Mouse (Mus musculus) liver, adult (tissue): ENCODE data around the gene Gm1993.
"Not testable (repeated sequence)": the region's sequence is repeated elsewhere in the genome, so short reads cannot be mapped to it uniquely, and the experiment has no call there.

Experiments used
- GATA4 ChIP-seq: IDR thresholded peaks from 2 replicates; pipeline ENCODE4 v1.6.1; 2014; ENCODE audit warnings: mild to moderate bottlenecking, low read length; ENCODE audit not compliant: insufficient replicate concordance

The Gm1993 gene

GRCm38 (mm10) chrX:25570352-25570751 lies at the start of gene Gm1993:
Gene Gm1993 (minus strand): TSS chrX:25570452.
- TF ChIP-seq GATA4, result not testable (repeated sequence)
